Mouse (Mus musculus) adrenal gland, postnatal 36 days (tissue): ENCODE measurements around the gene Ephb1. TPM values are rescaled to one million over a fixed set of nuclear protein-coding genes. Genes with fewer than 3 reads are reported as not detected.

Source experiments
- DNase-seq, 2 experiments: peaks; one replicate each; pipeline ENCODE4 v3.0.0; 2021; ENCODE audit warnings: mixed read lengths in 1 of 2
- total RNA-seq, 2 experiments: library from RNA; stranded (reverse); gene quantifications; 2 replicates each; pipeline ENCODE4 v1.2.3; 2021

Gene Ephb1
- total RNA-seq, 2 experiments from 2014 or later: 2.1 to 3.2 TPM

- no peak for DNase-seq
Measured at GRCm38 (mm10) chr9:102305432-102306100, 48.9 kb downstream of the Ephb1 start.

GRCm38 (mm10) chr9:102304796-102305195, 49.7 kb downstream of the Ephb1 start:
- DNase-seq: no peak

- DNase-seq: no peak
Measured at GRCm38 (mm10) chr9:102303882-102304281, 50.6 kb downstream of the Ephb1 start.

- DNase-seq: no peak
Measured at GRCm38 (mm10) chr9:102300985-102301384, 53.5 kb downstream of the Ephb1 start.

GRCm38 (mm10) chr9:102298741-102299140, 55.8 kb downstream of the Ephb1 start:
- no peak for DNase-seq

GRCm38 (mm10) chr9:102297986-102298385, 56.5 kb downstream of the Ephb1 start:
- no peak for DNase-seq

- no peak for DNase-seq
Measured at GRCm38 (mm10) chr9:102297176-102297575, 57.3 kb downstream of the Ephb1 start.

GRCm38 (mm10) chr9:102293605-102294004, 60.9 kb downstream of the Ephb1 start:
- DNase-seq: no peak

- DNase-seq: no peak
Measured at GRCm38 (mm10) chr9:102291230-102291629, 63.3 kb downstream of the Ephb1 start.

- DNase-seq: no peak
Measured at GRCm38 (mm10) chr9:102288356-102288755, 66.1 kb downstream of the Ephb1 start.

GRCm38 (mm10) chr9:102275931-102276330, 78.6 kb downstream of the Ephb1 start:
- no peak for DNase-seq

- peak in 1 of 2 experiments; percentile 7 for DNase-seq
Measured at GRCm38 (mm10) chr9:102274016-102274415, 80.5 kb downstream of the Ephb1 start.

- no peak for DNase-seq
Measured at GRCm38 (mm10) chr9:102273469-102273808, 81.1 kb downstream of the Ephb1 start.

GRCm38 (mm10) chr9:102272731-102273468, 81.6 kb downstream of the Ephb1 start:
- DNase-seq: no peak

- DNase-seq: no peak
Measured at GRCm38 (mm10) chr9:102270496-102270895, 84.0 kb downstream of the Ephb1 start.

GRCm38 (mm10) chr9:102267311-102268027, 87.0 kb downstream of the Ephb1 start:
- DNase-seq: peak; percentile 59 to 75

- no peak for DNase-seq
Measured at GRCm38 (mm10) chr9:102263760-102264159, 90.7 kb downstream of the Ephb1 start.

- DNase-seq: no peak
Measured at GRCm38 (mm10) chr9:102262100-102262501, 92.4 kb downstream of the Ephb1 start.

- no peak for DNase-seq
Measured at GRCm38 (mm10) chr9:102261511-102261910, 93.0 kb downstream of the Ephb1 start.

- DNase-seq: no peak
Measured at GRCm38 (mm10) chr9:102256407-102256806, 98.1 kb downstream of the Ephb1 start.

- no peak for DNase-seq
Measured at GRCm38 (mm10) chr9:102255803-102256202, 98.7 kb downstream of the Ephb1 start.

- DNase-seq: no peak
Measured at GRCm38 (mm10) chr9:102249124-102249816, 105.2 kb downstream of the Ephb1 start.
